Mouse (Mus musculus) telencephalon, adult 2 months (tissue): ENCODE data around the gene Cuedc1.

Source experiments
- DNase-seq: peaks from one replicate; pipeline ENCODE4 v3.0.0-alpha.2; 2011; ENCODE audit warnings: low read depth, low spot score

The Cuedc1 gene

GRCm38 (mm10) chr11:88118817-88119642 is 21.2 kb downstream of the Cuedc1 start:
- no peak for DNase-seq

- no peak for DNase-seq
Measured at GRCm38 (mm10) chr11:88122545-88122944, 24.7 kb downstream of the Cuedc1 start.

GRCm38 (mm10) chr11:88123021-88123420 is 25.2 kb downstream of the Cuedc1 start:
- no peak for DNase-seq

GRCm38 (mm10) chr11:88123731-88124130 is 25.9 kb downstream of the Cuedc1 start:
- no peak for DNase-seq

GRCm38 (mm10) chr11:88125483-88125882 is 27.6 kb downstream of the Cuedc1 start:
- no peak for DNase-seq

- no peak for DNase-seq
Measured at GRCm38 (mm10) chr11:88126306-88126793, 28.5 kb downstream of the Cuedc1 start.

GRCm38 (mm10) chr11:88128461-88128860 is 30.6 kb downstream of the Cuedc1 start:
- no peak for DNase-seq

GRCm38 (mm10) chr11:88129281-88129680 is 31.4 kb downstream of the Cuedc1 start:
- no peak for DNase-seq

- no peak for DNase-seq
Measured at GRCm38 (mm10) chr11:88129935-88130334, 32.1 kb downstream of the Cuedc1 start.

- no peak for DNase-seq
Measured at GRCm38 (mm10) chr11:88131847-88132246, 34.0 kb downstream of the Cuedc1 start.

- no peak for DNase-seq
Measured at GRCm38 (mm10) chr11:88135218-88135617, 37.4 kb downstream of the Cuedc1 start.

GRCm38 (mm10) chr11:88137814-88138425 is 40.1 kb downstream of the Cuedc1 start:
- DNase-seq, result no peak

GRCm38 (mm10) chr11:88139256-88139861 is 41.5 kb downstream of the Cuedc1 start:
- no peak for DNase-seq

- no peak for DNase-seq
Measured at GRCm38 (mm10) chr11:88140066-88141060, 42.5 kb downstream of the Cuedc1 start.

GRCm38 (mm10) chr11:88142362-88142761 is 44.5 kb downstream of the Cuedc1 start:
- no peak for DNase-seq

- DNase-seq, result no peak
Measured at GRCm38 (mm10) chr11:88144100-88144499, 46.2 kb downstream of the Cuedc1 start.

- no peak for DNase-seq
Measured at GRCm38 (mm10) chr11:88145214-88146006, 47.6 kb downstream of the Cuedc1 start.

- DNase-seq, result no peak
Measured at GRCm38 (mm10) chr11:88146264-88147060, 48.6 kb downstream of the Cuedc1 start.

- DNase-seq, result no peak
Measured at GRCm38 (mm10) chr11:88147388-88147787, 49.5 kb downstream of the Cuedc1 start.
